Mouse (Mus musculus): ENCODE measurements around the gene Fam172a. TPM values are rescaled to one million over a fixed set of nuclear protein-coding genes. Genes with fewer than 3 reads are reported as not detected.
"Not testable (repeated sequence)": the region's sequence is repeated elsewhere in the genome, so short reads cannot be mapped to it uniquely, and the experiment has no call there.

Fam172a gene
- 100 to 1,000 TPM in 25 of 26 experiments, 10 to 100 TPM in 1; 83.7 to 230 (median 173) TPM for total RNA-seq (2018; cell fraction: chromatin; rRNA removed)
- 10 to 100 TPM; 30.8 to 44.8 (median 36.1) TPM for total RNA-seq (2018; cell fraction: cytosol; rRNA removed)
- 100 to 1,000 TPM in 11 of 26 experiments, 10 to 100 TPM in 15; 52.7 to 179 (median 98.7) TPM for total RNA-seq (2018; cell fraction: nucleus; rRNA removed)
- 18.9 to 30.5 TPM (median 24.9 TPM) in 3 replicates for polyA plus RNA-seq (2018)

- WGBS (ENCODE audit: missing documents) = no CpG with 5 or more reads among the region's 6 CpGs
- not testable (repeated sequence) for H3K4me3 ChIP-seq (ENCODE audit: inconsistent target); H3K27ac ChIP-seq; H3K79me2 ChIP-seq (ENCODE audit: inconsistent target); H3K36me3 ChIP-seq (ENCODE audit: inconsistent target)
Measured at GRCm38 (mm10) chr13:77701733-77702132, at the start of gene Fam172a. Gene Fam172a (plus strand): TSS chr13:77702033.

GRCm38 (mm10) chr13:77688651-77689050 is 13.2 kb upstream of the Fam172a start:
- 30% methylated on average over 2 of the region's 2 CpGs for WGBS (ENCODE audit: missing documents)
- Histone ChIP-seq H3K27ac (no peak overlapping the region), H3K4me3 (ENCODE audit: inconsistent target) (no peak overlapping the region), H3K79me2 (ENCODE audit: inconsistent target) (no peaks in the 10 kb centered on the region), H3K36me3 (ENCODE audit: inconsistent target) (no peaks in the 10 kb centered on the region)

GRCm38 (mm10) chr13:77708514-77709013 is 6.7 kb downstream of the Fam172a start:
- H3K27ac ChIP-seq = peak overlapping the region; percentile 13; the same call in 1 of the 2 replicates
- WGBS (ENCODE audit: missing documents) = 1% methylated on average over 31 of the region's 35 CpGs
- H3K79me2 ChIP-seq (ENCODE audit: inconsistent target) = peaks cover 53% of the 10 kb centered on the region
- peak overlapping the region; percentile 77 for H3K4me3 ChIP-seq (ENCODE audit: inconsistent target)
- H3K36me3 ChIP-seq (ENCODE audit: inconsistent target) = no peaks in the 10 kb centered on the region

DNA sequence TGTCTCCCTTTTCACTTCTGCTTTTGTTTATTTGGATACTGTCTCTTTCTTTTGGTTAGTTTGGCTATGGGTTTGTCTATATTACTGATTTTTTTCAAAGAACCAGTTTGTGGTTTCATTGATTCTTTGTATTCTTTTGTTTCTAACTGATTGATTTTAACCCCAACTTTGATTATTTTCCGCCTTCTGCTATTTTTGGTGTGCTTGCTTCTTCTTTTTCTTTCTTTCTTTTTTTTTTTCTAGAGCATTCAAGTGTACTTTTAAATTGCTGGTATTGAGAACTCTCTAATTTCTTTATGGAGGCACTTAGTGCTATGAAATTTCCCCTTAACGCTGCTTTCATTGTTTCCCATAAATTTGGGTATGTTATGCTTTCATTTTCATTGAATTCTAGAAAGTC is 15.7 kb downstream of the Fam172a start:
- no peak overlapping the region for H3K4me3 ChIP-seq (ENCODE audit: inconsistent target)
- 89% methylated on average over 2 of the region's 2 CpGs for WGBS (ENCODE audit: missing documents)
- H3K27ac ChIP-seq = no peak overlapping the region
- H3K79me2 ChIP-seq (ENCODE audit: inconsistent target) = peaks cover 95% of the 10 kb centered on the region
- H3K36me3 ChIP-seq (ENCODE audit: inconsistent target) = no peaks in the 10 kb centered on the region

- Histone ChIP-seq H3K4me3 (ENCODE audit: inconsistent target) (no peak overlapping the region), H3K36me3 (ENCODE audit: inconsistent target) (no peaks in the 10 kb centered on the region), H3K27ac (no peak overlapping the region), H3K79me2 (ENCODE audit: inconsistent target) (peaks cover 24% of the 10 kb centered on the region; the same call in 1 of the 2 replicates)
Measured at GRCm38 (mm10) chr13:77742822-77743221, 41.0 kb downstream of the Fam172a start.

DNA sequence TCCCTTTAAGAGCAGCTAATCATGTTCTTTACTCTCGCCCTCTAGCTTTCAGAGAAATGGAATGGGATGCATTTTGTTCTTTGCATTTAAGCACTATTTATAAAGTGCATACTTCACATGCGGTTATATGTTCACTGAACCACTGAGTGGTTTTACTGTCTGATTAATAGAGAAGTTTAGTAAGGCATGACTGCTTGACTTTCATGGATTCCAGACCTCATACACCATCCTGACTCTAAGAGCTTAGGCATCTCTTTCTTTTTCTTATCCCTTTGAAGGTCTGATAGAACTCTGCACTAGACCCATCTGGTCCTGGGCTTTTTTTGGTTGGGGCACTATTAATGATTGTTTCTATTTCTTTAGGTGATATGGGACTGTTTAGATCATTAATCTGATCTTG is 75.8 kb downstream of the Fam172a start:
- 93% methylated on average over 2 of the region's 2 CpGs for WGBS (ENCODE audit: missing documents)
- H3K27ac ChIP-seq = no peak overlapping the region
- H3K4me3 ChIP-seq (ENCODE audit: inconsistent target) = no peak overlapping the region
- no peaks in the 10 kb centered on the region for H3K79me2 ChIP-seq (ENCODE audit: inconsistent target)
- no peaks in the 10 kb centered on the region for H3K36me3 ChIP-seq (ENCODE audit: inconsistent target)

- not testable (repeated sequence) for H3K27ac ChIP-seq; H3K36me3 ChIP-seq (ENCODE audit: inconsistent target); H3K4me3 ChIP-seq (ENCODE audit: inconsistent target); H3K79me2 ChIP-seq (ENCODE audit: inconsistent target)
- WGBS (ENCODE audit: missing documents) = 100% methylated on average over 2 of the region's 2 CpGs
Measured at GRCm38 (mm10) chr13:77807341-77807740, 105.5 kb downstream of the Fam172a start.

GRCm38 (mm10) chr13:77810449-77810848 is 108.6 kb downstream of the Fam172a start:
- Histone ChIP-seq H3K79me2 (ENCODE audit: inconsistent target) (no peaks in the 10 kb centered on the region), H3K36me3 (ENCODE audit: inconsistent target) (no peaks in the 10 kb centered on the region), H3K4me3 (ENCODE audit: inconsistent target) (no peak overlapping the region), H3K27ac (no peak overlapping the region)
- 100% methylated on average over 1 of the region's 1 CpGs for whole genome bisulfite sequencing (ENCODE audit: missing documents)

DNA sequence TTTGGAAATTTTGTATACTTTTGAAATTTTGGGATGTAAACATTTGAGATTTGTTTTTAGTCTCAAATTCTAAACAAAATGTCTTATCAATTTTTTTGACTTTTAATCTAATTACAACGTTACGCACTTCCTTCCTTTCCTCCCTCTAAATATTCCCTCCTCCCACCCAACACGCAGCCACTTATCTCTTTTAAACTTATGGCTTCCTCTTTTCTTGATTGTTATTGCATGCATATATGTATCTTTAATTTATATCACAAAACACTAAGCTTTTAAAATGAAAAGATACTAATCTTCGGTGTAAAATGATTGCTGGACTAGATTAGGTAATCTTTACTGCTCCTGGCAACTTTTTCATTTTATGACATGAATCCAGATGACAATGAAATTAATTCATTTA is 124.3 kb downstream of the Fam172a start:
- H3K36me3 ChIP-seq (ENCODE audit: inconsistent target) = no peaks in the 10 kb centered on the region

DNA sequence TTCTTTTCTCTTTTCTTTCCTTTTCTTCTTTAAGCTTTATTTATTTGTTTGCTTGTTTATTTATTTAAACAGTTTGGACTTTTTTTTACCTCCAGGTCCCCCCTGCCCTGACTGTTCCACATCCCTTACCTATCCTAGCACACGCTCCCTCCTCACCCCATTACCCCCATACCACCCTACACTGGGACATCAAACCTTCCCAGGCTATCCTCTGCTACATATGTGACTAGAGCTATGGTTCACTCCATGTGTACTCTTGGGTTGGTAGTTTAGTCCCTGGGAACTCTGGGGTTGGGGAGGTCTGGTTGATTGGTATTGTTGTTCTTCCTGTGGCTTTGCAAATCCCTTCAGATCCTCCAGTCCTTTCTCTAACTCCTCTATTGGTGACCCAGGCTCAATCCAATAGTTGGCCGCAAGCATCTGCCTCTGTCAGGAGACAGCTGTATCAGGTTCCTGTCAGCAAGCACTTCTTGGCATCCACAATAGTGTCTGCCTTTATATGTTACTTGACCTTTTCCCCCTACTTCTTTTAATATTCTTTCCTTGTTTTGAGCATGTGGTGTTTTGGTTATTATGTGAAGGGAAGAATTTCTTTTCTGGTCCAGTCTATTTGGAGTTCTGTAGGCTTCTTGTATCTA is 141.3 kb downstream of the Fam172a start:
- H3K36me3 ChIP-seq (ENCODE audit: inconsistent target) = no peaks in the 10 kb centered on the region
- no peak overlapping the region for H3K27ac ChIP-seq
- no peak overlapping the region for H3K4me3 ChIP-seq (ENCODE audit: inconsistent target)
- WGBS (ENCODE audit: missing documents) = 96% methylated on average over 2 of the region's 2 CpGs
- H3K79me2 ChIP-seq (ENCODE audit: inconsistent target) = no peaks in the 10 kb centered on the region

More for the DNA sequence above, 124.3 kb downstream of the Fam172a start:
- WGBS (ENCODE audit: missing documents) = 75% methylated on average over 1 of the region's 4 CpGs
- H3K79me2 ChIP-seq (ENCODE audit: inconsistent target) = no peaks in the 10 kb centered on the region
- no peak overlapping the region for H3K27ac ChIP-seq
- no peak overlapping the region for H3K4me3 ChIP-seq (ENCODE audit: inconsistent target)

GRCm38 (mm10) chr13:77848868-77849267 is 147.0 kb downstream of the Fam172a start:
- Histone ChIP-seq H3K36me3 (ENCODE audit: inconsistent target) (no peaks in the 10 kb centered on the region), H3K4me3 (ENCODE audit: inconsistent target) (no peak overlapping the region), H3K79me2 (ENCODE audit: inconsistent target) (no peaks in the 10 kb centered on the region), H3K27ac (no peak overlapping the region)
- 94% methylated on average over 4 of the region's 4 CpGs for WGBS (ENCODE audit: missing documents)

- H3K27ac ChIP-seq = no peak overlapping the region
- 100% methylated on average over 1 of the region's 1 CpGs for WGBS (ENCODE audit: missing documents)
- no peaks in the 10 kb centered on the region for H3K79me2 ChIP-seq (ENCODE audit: inconsistent target)
- no peak overlapping the region for H3K4me3 ChIP-seq (ENCODE audit: inconsistent target)
- H3K36me3 ChIP-seq (ENCODE audit: inconsistent target) = no peaks in the 10 kb centered on the region
Measured at GRCm38 (mm10) chr13:77864804-77865203, 163.0 kb downstream of the Fam172a start.

DNA sequence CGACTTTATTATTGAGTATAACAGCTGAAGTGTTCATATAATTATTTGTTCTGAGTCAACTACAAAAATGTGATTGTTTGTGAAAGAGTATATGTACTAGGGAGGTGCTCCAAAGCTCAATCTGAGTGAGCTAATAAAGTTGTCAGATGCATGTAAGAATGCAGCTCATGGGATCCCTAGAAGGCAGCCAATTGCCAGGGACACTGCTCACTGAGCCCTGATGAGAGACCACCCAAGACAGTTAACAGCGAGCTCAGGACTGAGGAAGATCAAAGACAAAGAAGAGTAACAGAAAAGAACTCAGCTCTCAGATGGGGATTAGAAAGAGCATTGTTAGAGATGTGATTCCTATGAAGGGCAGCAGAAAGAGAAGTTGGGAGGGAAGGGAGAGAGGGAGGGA is 166.5 kb downstream of the Fam172a start:
- 100% methylated on average over 2 of the region's 2 CpGs for WGBS (ENCODE audit: missing documents)
- H3K79me2 ChIP-seq (ENCODE audit: inconsistent target) = no peaks in the 10 kb centered on the region
- H3K27ac ChIP-seq = no peak overlapping the region
- H3K36me3 ChIP-seq (ENCODE audit: inconsistent target) = no peaks in the 10 kb centered on the region
- no peak overlapping the region for H3K4me3 ChIP-seq (ENCODE audit: inconsistent target)

- no peak overlapping the region for H3K27ac ChIP-seq
- H3K36me3 ChIP-seq (ENCODE audit: inconsistent target) = no peaks in the 10 kb centered on the region
- 97% methylated on average over 4 of the region's 4 CpGs for WGBS (ENCODE audit: missing documents)
- no peaks in the 10 kb centered on the region for H3K79me2 ChIP-seq (ENCODE audit: inconsistent target)
- H3K4me3 ChIP-seq (ENCODE audit: inconsistent target) = no peak overlapping the region
Measured at GRCm38 (mm10) chr13:77878120-77878519, 176.3 kb downstream of the Fam172a start.

DNA sequence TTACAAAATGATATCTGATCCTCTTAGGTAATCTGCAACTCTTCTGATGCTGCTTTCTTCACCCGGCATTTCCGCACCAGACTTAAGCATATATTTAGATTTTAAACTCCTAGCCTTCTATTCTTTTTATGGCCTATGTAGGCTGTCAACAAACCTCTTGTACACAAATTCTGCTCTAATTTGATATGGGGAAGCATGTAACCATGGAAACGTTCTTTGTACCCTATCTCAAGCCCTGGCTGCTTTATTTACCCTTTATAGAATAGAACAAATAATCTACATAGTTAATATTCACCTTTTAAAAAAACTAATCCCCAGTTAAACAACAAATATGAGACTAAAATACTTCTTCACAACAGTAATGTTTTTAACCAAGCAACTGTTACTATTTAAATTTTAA is 176.7 kb downstream of the Fam172a start:
- H3K27ac ChIP-seq = no peak overlapping the region
- H3K4me3 ChIP-seq (ENCODE audit: inconsistent target) = no peak overlapping the region
- 98% methylated on average over 3 of the region's 3 CpGs for WGBS (ENCODE audit: missing documents)
- H3K79me2 ChIP-seq (ENCODE audit: inconsistent target) = no peaks in the 10 kb centered on the region
- no peaks in the 10 kb centered on the region for H3K36me3 ChIP-seq (ENCODE audit: inconsistent target)

Measured in macrophage (primary cell).